Mouse (Mus musculus) Patski (cell line): ENCODE data around the gene Abcc1. TPM values are rescaled to one million over a fixed set of nuclear protein-coding genes. Genes with fewer than 3 reads are reported as not detected.

Source experiments
- ATAC-seq: fragments of 100-300 bp; one replicate; pipeline ENCODE4 v1.8.0; 2021
- CTCF ChIA-PET: fragments of 350-600 bp; sonication (Branson Sonifier 250); formaldehyde crosslinking; loops from one replicate; lab custom pipeline; 2022; ENCODE audit warnings: inconsistent platforms; lab: Charles Lee
- POLR2A ChIA-PET: fragments of 350-600 bp; sonication (Branson Sonifier 250); formaldehyde crosslinking; loops from one replicate; lab custom pipeline; 2022; ENCODE audit warnings: antibody characterized with exemption, inconsistent platforms; lab: Charles Lee
- DNase-seq: peaks from one replicate; pipeline ENCODE4 v3.0.0-alpha.2; 2011; ENCODE audit warnings: low read depth, low spot score
- H3K27me3 ChIP-seq: fragments of 371-371 bp; one replicate; pipeline ENCODE4 v1.5.1; 2021
- CTCF ChIP-seq: fragments of 100-300 bp; IDR thresholded peaks from one replicate; pipeline ENCODE4 v1.5.1; 2021
- in situ Hi-C: fragments of 300-500 bp; cut with MboI; formaldehyde crosslinking; loops from 3 replicates; pipeline ENCODE4 v1.11.1; 2018; ENCODE audit warnings: low pct_unique_long_range_greater_than_20kb, mixed read lengths
- polyA plus RNA-seq: library from polyadenylated mRNA; unstranded; gene quantifications from one replicate; pipeline ENCODE4 v1.2.3, GENCODE M21; 2021

Gene Abcc1
- polyA plus RNA-seq, 1 experiment from 2014 or later = 28.3 TPM

- no peaks in the 10 kb centered on the region for H3K27me3 ChIP-seq
- in situ Hi-C loops = no loop called here
- no peak for ATAC-seq
- ChIA-PET POLR2A (no interaction called here), CTCF (interaction anchor here (0.7 kb wide), 1 partner anchor 236 kb away, joined by 3 read pairs; no protein-coding TSS in a partner anchor)
- TF ChIP-seq CTCF = no peak
- DNase-seq = no peak
Measured at GRCm38 (mm10) chr16:14465016-14465415, 103.7 kb downstream of the Abcc1 start.

DNA sequence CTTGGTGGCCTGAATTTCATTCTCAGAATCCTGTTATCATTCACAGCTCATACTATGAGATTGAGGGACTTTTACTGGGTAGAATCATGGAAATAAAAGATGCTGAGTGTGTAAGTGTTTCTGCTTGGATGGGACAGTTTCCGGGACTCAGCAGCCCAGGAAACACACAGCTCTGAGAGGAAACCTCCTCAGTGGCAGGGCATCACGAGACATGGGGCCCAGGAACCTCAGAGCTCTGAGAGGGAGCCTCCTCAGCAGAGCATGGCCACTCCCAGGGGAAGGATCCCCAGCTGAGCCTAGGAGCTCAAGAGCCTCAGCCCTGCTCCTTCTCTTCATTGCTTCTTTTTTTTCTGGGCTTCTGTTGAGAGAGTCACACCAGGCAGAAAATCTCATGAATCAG lies 107.0 kb downstream of the Abcc1 start:
- no peak for ATAC-seq
- ChIA-PET POLR2A (no interaction called here), CTCF (interaction anchor here (1.2 kb wide), 1 partner anchor 9 kb away, joined by 3 read pairs; no protein-coding TSS in a partner anchor)
- in situ Hi-C loops = no loop called here
- no peak for TF ChIP-seq CTCF
- DNase-seq = no peak
- H3K27me3 ChIP-seq = no peaks in the 10 kb centered on the region

- ATAC-seq (no peak), DNase-seq (no peak)
- in situ Hi-C loops = no loop called here
- no peak for TF ChIP-seq CTCF
- ChIA-PET CTCF (interaction anchor here (1.2 kb wide), 1 partner anchor 9 kb away, joined by 3 read pairs; no protein-coding TSS in a partner anchor), POLR2A (no interaction called here)
- H3K27me3 ChIP-seq = no peaks in the 10 kb centered on the region
Measured at GRCm38 (mm10) chr16:14468841-14469240, 107.5 kb downstream of the Abcc1 start.

DNA sequence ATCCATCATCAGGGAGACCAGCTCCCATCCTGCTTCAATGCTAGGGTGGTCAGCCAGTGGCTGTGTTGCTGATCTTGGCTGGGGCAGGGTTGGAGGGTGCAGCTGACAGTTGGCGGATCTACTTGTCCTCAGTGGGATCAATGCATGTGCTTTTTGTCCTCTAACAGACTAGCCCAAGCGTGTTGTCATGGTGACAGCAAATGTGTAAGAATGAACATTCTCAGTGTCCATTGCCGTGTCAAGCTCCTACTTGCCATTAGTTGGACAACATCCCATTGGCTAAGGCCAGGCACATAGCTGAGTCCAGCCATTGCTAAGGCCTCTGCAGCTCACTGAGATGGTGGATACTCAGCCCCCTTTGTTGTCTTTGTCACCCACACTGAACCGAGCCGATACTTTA lies 110.8 kb downstream of the Abcc1 start:
- DNase-seq (no peak), ATAC-seq (no peak)
- in situ Hi-C loops = no loop called here
- no peak for TF ChIP-seq CTCF
- H3K27me3 ChIP-seq = no peaks in the 10 kb centered on the region
- CTCF ChIA-PET = interaction anchor here (1.1 kb wide), 1 partner anchor 11 kb away, joined by 4 read pairs; no protein-coding TSS in a partner anchor
- POLR2A ChIA-PET = interaction anchor here (0.6 kb wide), 1 partner anchor 235 kb away, joined by 3 read pairs; no protein-coding TSS in a partner anchor

DNA sequence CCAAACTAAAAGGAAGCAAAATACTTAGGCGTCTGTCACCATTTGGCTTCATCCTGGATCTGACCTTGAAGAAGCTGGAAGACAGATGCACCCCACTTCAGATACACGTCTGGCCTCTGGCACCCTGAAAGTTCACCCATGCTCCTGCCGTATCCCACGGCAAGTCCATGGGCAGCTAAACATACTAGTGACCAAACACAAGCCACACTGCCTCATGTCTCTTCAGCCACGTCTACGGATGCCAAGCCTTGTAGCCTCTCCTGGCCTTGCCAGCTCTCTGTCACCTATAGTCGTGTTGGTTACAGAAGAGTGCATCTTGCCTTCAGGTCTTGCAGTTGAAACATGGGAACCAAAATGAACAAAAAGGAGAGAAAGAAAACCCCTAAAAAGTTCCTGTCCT lies 112.3 kb downstream of the Abcc1 start:
- no peak for TF ChIP-seq CTCF
- no peaks in the 10 kb centered on the region for H3K27me3 ChIP-seq
- DNase-seq = no peak
- in situ Hi-C loops = no loop called here
- ChIA-PET CTCF (no interaction called here), POLR2A (no interaction called here)
- no peak for ATAC-seq

DNA sequence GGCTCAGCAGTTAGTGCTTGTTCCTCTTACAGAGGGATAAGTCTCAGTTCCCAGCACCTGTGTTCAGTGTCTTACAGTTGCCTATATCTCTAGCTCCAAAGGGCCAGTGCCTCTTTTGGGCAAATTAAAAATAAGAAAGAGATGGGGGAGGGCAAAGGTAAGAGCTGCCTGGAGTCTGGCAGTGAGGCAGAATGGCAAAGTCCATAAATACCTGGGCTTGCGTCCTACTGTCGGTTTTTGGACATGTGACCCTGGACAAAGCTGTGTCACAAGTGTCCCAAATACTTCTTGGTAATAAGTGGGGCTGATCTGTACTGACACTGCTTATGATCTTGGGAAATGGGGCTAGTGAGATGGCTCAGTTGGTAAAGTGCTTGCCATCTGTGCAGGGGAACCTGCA lies 113.6 kb downstream of the Abcc1 start:
- no peak for ATAC-seq
- in situ Hi-C loops = no loop called here
- POLR2A ChIA-PET = no interaction called here
- CTCF ChIA-PET = interaction anchor here (1.5 kb wide), 1 partner anchor 238 kb away, joined by 4 read pairs; no protein-coding TSS in a partner anchor
- DNase-seq = no peak
- H3K27me3 ChIP-seq = no peaks in the 10 kb centered on the region
- TF ChIP-seq CTCF = no peak

GRCm38 (mm10) chr16:14476056-14476455 lies 114.7 kb downstream of the Abcc1 start:
- CTCF ChIA-PET = interaction anchor here (1.5 kb wide), 1 partner anchor 239 kb away, joined by 4 read pairs; no protein-coding TSS in a partner anchor
- in situ Hi-C loops = no loop called here
- no peak for DNase-seq

DNA sequence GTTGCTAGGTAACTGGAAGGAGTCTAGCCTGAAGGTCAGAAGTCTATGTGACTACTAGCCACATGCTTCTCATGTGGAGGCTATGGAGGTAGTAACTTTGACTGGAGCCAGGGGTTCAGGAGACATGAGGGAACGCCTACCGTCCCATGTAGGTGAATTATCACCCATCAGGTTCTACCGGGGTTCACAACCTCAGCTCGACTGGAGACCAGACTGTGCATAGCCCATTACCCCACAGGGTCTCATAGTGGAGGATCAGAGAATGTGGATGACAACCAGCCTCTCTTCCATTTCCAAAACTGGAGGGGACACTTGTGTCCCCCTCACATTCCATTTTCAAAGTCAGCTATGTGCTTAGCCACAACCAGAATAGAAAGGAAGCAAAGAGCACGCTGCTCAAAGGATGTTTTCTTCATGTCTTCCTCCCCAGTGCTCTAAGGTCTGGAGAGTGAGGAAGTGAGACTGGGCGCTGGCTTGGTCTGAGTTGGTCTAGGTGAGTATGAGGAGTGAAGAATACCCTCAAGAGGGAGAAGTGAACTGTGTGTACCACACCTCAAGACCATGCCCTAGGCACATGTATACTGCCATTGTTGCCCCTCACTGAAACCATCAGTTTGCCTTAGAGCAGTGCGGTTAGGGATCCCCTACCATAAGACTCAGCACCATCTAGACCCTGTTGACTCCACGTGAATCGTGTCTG lies 115.5 kb downstream of the Abcc1 start:
- CTCF ChIA-PET = no interaction called here
- no peaks in the 10 kb centered on the region for H3K27me3 ChIP-seq
- no peak for ATAC-seq
- no peak for TF ChIP-seq CTCF
- POLR2A ChIA-PET = no interaction called here
- in situ Hi-C loops = no loop called here
- DNase-seq = no peak

More at GRCm38 (mm10) chr16:14476056-14476455, 114.7 kb downstream of the Abcc1 start:
- ATAC-seq = no peak
- TF ChIP-seq CTCF = no peak
- POLR2A ChIA-PET = no interaction called here
- no peaks in the 10 kb centered on the region for H3K27me3 ChIP-seq

GRCm38 (mm10) chr16:14477510-14478300 lies 116.3 kb downstream of the Abcc1 start:
- no peak for ATAC-seq

GRCm38 (mm10) chr16:14479641-14480040 lies 118.3 kb downstream of the Abcc1 start:
- CTCF ChIA-PET = interaction anchor here (1.7 kb wide), 1 partner anchor 243 kb away, joined by 4 read pairs; no protein-coding TSS in a partner anchor
- in situ Hi-C loops = no loop called here
- POLR2A ChIA-PET = no interaction called here
- H3K27me3 ChIP-seq = no peaks in the 10 kb centered on the region
- TF ChIP-seq CTCF = no peak
- ATAC-seq (no peak), DNase-seq (no peak)

More at GRCm38 (mm10) chr16:14477510-14478300, 116.3 kb downstream of the Abcc1 start:
- H3K27me3 ChIP-seq = no peaks in the 10 kb centered on the region
- ChIA-PET POLR2A (no interaction called here), CTCF (no interaction called here)
- in situ Hi-C loops = no loop called here
- no peak for DNase-seq
- TF ChIP-seq CTCF = no peak
